Mouse (Mus musculus): ENCODE data around the gene Ywhah. TPM values are rescaled to one million over a fixed set of nuclear protein-coding genes. Genes with fewer than 3 reads are reported as not detected.

The Ywhah gene
- total and polyA plus RNA-seq, 3 experiments: 63.3 to 320 (median 188) TPM

DNA sequence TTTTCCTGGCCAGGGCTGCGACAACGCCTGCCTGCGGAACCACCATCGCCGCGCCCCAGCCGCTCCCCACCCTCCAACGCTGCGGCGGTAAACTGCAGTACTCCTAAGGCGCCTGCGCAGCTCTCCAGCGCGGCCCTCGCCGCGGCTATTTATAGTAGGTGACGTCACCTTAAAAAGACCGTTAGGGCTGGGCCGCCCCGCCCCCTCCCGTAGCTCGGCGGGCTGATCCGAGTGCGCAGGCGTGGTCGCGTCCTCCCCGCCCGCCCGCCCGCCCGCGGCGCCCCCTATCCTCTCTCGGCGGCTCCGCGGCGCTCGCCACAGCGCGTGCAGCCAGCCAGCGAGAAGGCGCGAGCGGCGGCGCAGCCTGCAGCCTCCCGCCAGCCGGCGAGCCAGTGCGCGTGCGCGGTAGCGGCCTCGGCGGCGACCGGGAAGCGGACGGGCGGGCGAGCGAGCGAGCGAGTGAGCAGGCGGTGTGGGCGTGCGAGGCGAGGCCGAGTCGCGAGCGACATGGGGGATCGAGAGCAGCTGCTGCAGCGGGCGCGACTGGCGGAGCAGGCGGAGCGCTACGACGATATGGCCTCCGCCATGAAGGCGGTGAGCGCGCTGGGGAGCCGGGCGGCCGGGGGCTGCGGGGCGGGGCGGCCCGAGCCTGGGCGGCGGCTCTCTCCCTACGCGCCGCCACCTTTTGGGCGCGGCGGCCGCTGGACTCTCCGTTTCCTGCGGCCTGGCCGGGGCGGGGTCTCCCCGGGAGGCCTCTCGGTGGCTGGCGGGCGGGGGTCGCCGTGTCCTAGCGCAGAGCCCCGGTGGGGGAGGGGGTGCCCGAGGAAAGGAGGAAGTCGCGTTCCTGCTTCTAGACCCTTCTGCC is at the start of gene Ywhah (continued):
- peak; percentile 60 for TF ChIP-seq CHD2 (IDR thresholded peaks at IDR 0.05; ENCODE audit: low read length)

DNA sequence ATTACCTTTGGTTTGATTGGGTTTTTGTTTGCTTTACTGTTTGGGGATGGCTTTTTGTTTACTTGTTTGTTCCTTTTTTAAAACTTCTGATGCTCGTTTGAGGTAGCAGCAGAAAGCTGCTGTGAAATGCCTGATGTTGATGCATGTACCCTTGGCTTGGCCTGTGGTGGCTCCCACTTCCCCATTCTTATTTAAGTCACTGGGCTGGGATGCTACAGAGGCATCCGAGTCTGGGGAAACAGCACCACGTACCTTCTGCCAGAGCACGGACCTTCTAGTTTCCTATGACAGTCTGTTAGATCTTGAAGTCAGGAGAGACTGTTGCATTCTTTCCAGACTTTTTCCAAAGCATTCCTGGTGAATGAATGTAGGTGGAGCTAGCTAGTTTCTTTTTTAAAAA is 42.1 kb upstream of the Ywhah start:
- peak; percentile 35 for DNase-seq (ENCODE audit: extremely low read depth)
- H3K4me1 ChIP-seq (ENCODE audit: control insufficient read depth in 1 of 2, insufficient read depth in 2 of 2): peaks cover 0 to 13% of the 10 kb centered on the region in 2 experiments; a peak in 2 of 4 replicates
- H3K4me2 ChIP-seq (ENCODE audit: insufficient read depth, low read depth, poor library complexity, severe bottlenecking): no peak overlapping the region
- H3K4me3 ChIP-seq (replicated peaks in 1 of 3; ENCODE audit: low read depth in 2 of 3, low read length in 2 of 3, poor library complexity in 1 of 3): no peak overlapping the region
- H3K9me3 ChIP-seq (replicated peaks; ENCODE audit: low read length): no peaks in the 10 kb centered on the region
- peaks cover 39 to 79% of the 10 kb centered on the region in 2 experiments for H3K36me3 ChIP-seq (replicated peaks in 1 of 2; ENCODE audit: control insufficient read depth in 1 of 2, insufficient read depth in 1 of 2, low read length in 1 of 2)
- H3K9ac ChIP-seq (ENCODE audit: insufficient read depth, low read depth): no peak overlapping the region
- dilution Hi-C loops (cut with MboI; ENCODE audit: extremely low pct_ligation_motif_present, extremely low pct_unique_long_range_greater_than_20kb, low sequenced_read_pairs): no loop called here
- H3K79me2 ChIP-seq (replicated peaks; ENCODE audit: control insufficient read depth, extremely low read depth, insufficient read depth, poor library complexity, severe bottlenecking): no peaks in the 10 kb centered on the region
- H3K27ac ChIP-seq (ENCODE audit: insufficient read depth, low read depth): no peak overlapping the region
- peak; percentile 41; the same call in 1 of the 2 replicates for TF ChIP-seq EP300 (IDR thresholded peaks at IDR 0.05; ENCODE audit: low read length)
- peak; percentile 54 for TF ChIP-seq IRF4 (IDR thresholded peaks at IDR 0.05; ENCODE audit: low read depth, low read length)
- 0 out of 2 replicates have a peak, but pooled peaks have one; percentile 20 for TF ChIP-seq MEF2A (IDR thresholded peaks at IDR 0.05; ENCODE audit: borderline replicate concordance, low read depth, low read length)
- no peak for TF ChIP-seq USF2 (conservative IDR thresholded peaks at IDR 0.05; ENCODE audit: low read depth, low read length)
- H3K27me3 ChIP-seq (replicated peaks): no peaks in the 10 kb centered on the region
- in situ Hi-C loops (cut with MboI; ENCODE audit: low pct_ligation_motif_present, low pct_unique_long_range_greater_than_20kb, low sequenced_read_pairs): no loop called here

DNA sequence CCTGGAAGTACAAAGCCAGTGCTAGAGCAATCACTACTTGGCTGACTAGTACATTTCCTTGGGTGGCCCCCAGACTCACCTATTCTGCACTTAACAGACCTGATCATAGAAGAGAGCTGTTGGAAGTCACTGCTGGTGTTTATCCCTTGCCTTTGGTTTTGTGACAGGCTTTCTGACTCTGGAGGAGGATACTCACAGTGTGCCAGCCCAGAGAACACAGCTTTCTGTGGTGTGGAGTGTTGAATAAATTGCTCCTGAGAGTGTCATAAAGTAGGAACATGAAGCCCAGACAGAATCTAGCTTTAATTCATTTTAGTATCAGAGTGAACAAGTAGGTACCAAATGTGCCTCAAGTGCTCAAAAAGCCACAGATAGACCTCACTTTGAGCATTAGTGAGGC is 41.4 kb upstream of the Ywhah start:
- TF ChIP-seq CTCF (conservative IDR thresholded peaks at IDR 0.05 in 1 of 2, IDR thresholded peaks at IDR 0.05 in 1 of 2; ENCODE audit: low read depth in 2 of 2, low read length in 2 of 2) (no peak), SIN3A (IDR thresholded peaks at IDR 0.05; ENCODE audit: low read length) (no peak), RCOR1 (conservative IDR thresholded peaks at IDR 0.05; ENCODE audit: low read depth, low read length) (no peak), MAFK (IDR thresholded peaks at IDR 0.05; ENCODE audit: insufficient replicate concordance, low read length) (no peak), BHLHE40 (IDR thresholded peaks at IDR 0.05; ENCODE audit: low read depth, low read length) (no peak), HCFC1 (IDR thresholded peaks at IDR 0.05; ENCODE audit: low read depth, low read length) (no peak)
- peaks cover 0 to 13% of the 10 kb centered on the region in 2 experiments; a peak in 2 of 4 replicates for H3K4me1 ChIP-seq (ENCODE audit: control insufficient read depth in 1 of 2, insufficient read depth in 2 of 2)
- dilution Hi-C loops (cut with MboI; ENCODE audit: extremely low pct_ligation_motif_present, extremely low pct_unique_long_range_greater_than_20kb, low sequenced_read_pairs) (no loop called here), in situ Hi-C loops (cut with MboI; ENCODE audit: low pct_ligation_motif_present, low pct_unique_long_range_greater_than_20kb, low sequenced_read_pairs) (no loop called here)
- no peaks in the 10 kb centered on the region for H3K79me2 ChIP-seq (replicated peaks; ENCODE audit: control insufficient read depth, extremely low read depth, insufficient read depth, poor library complexity, severe bottlenecking)
- no peaks in the 10 kb centered on the region for H3K27me3 ChIP-seq (replicated peaks)
- no peaks in the 10 kb centered on the region for H3K9me3 ChIP-seq (replicated peaks; ENCODE audit: low read length)
- H3K27ac ChIP-seq (ENCODE audit: insufficient read depth, low read depth): no peak overlapping the region
- peaks cover 45 to 82% of the 10 kb centered on the region in 2 experiments for H3K36me3 ChIP-seq (replicated peaks in 1 of 2; ENCODE audit: control insufficient read depth in 1 of 2, insufficient read depth in 1 of 2, low read length in 1 of 2)
- no peak for DNase-seq (ENCODE audit: extremely low read depth)
- H3K9ac ChIP-seq (ENCODE audit: insufficient read depth, low read depth): no peak overlapping the region
- no peak overlapping the region for H3K4me3 ChIP-seq (replicated peaks in 1 of 3; ENCODE audit: low read depth in 2 of 3, low read length in 2 of 3, poor library complexity in 1 of 3)
- no peak overlapping the region for H3K4me2 ChIP-seq (ENCODE audit: insufficient read depth, low read depth, poor library complexity, severe bottlenecking)

Data from CH12.LX (cell line).